Mouse (Mus musculus) liver, adult 2 months (tissue): ENCODE results near the gene Gm42906.

ENCODE experiments used
- CTCF ChIP-seq: fragments of 200-500 bp; IDR thresholded peaks from 2 replicates; pipeline ENCODE4 v1.5.1; 2011; ENCODE audit warnings: low read depth, low read length, control low read depth
- POLR2A ChIP-seq: fragments of 200-500 bp; IDR thresholded peaks from 2 replicates; pipeline ENCODE4 v1.6.1; 2011; ENCODE audit warnings: low read length, control low read depth; ENCODE audit not compliant: insufficient read depth; ENCODE audit errors: extremely low read depth

DNA sequence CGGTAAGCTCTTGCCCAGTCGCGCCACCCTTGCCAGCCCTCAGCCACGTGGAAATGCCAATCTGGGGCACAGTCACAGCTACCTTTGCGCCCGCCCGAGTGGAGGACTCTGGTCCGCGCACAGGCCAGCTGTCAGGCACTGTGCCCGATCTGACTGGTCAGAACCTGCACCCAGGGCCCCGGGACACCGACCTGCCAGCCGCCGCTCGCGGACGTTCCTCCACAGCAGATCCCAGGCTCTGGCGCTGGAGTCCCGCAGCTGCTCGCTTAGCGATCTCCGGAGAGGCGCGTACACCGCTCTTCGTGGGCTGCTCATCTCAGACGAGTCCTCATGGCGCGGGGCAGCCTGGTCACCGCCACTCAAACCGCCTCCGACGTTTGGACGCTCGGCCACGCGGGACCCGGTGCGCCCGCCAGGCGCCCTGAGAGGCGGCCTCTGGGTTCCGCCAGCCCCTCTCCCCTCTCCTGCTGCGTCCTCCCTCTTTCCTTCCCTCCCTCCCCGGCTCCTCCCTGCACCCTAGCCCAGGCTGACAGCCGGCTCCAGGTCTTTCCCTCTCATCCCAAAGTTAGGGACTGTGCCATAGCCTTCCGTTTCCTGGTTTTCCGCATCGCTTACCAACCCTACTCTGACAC is 194.4 kb downstream of the Gm42906 start, which contains the start of gene Stard13:
- TF ChIP-seq CTCF (no peak), POLR2A (peak; percentile 58; the same call in 1 of the 2 replicates)
